Mouse (Mus musculus) mouse embryonic stem cell (cell line): ENCODE measurements around the gene Gm42688.

Experiments
- in situ Hi-C, 2 experiments: fragments of 300-500 bp; cut with MboI; formaldehyde crosslinking; loops; 1 replicate in 1 of 2; 3 replicates in 1 of 2; pipeline ENCODE4 v1.14.3; 2019 to 2020; ENCODE audit warnings: low sequenced_read_pairs in 2 of 2, low pct_unique_long_range_greater_than_20kb in 1 of 2, mixed read lengths in 1 of 2; ENCODE audit not compliant: unreplicated experiment in 1 of 2

Gm42688 gene

DNA sequence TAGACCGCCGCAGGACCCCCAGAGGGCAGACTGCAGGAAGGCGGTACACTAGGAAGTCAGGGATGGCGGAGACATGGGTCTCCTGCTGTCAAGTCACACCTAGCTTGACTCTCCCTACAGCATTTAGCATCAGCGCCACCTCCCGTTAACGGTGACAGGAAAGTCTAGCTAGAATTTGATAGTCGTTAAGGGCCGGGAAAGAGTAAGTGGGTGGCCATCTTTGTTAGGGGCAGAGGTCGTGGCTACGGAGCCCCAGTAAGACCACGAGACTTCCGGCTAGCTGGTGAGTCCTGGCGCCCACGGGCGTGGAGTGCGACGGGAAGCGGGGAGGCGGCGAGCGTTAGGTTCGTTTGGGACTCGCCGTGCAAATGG is at the start of gene Gm42688, which contains the start of gene Ccdc142:
TSS of gene Gm42688 (plus strand) at position 302 of the 372 bp plus-strand sequence.
TSS of gene Ccdc142 (plus strand) at position 286 of the 372 bp plus-strand sequence.
- in situ Hi-C loops, result loop anchor here in 1 of 2 experiments (5.0 kb wide), 1 partner anchor 94 kb away; no protein-coding TSS in a partner anchor

DNA sequence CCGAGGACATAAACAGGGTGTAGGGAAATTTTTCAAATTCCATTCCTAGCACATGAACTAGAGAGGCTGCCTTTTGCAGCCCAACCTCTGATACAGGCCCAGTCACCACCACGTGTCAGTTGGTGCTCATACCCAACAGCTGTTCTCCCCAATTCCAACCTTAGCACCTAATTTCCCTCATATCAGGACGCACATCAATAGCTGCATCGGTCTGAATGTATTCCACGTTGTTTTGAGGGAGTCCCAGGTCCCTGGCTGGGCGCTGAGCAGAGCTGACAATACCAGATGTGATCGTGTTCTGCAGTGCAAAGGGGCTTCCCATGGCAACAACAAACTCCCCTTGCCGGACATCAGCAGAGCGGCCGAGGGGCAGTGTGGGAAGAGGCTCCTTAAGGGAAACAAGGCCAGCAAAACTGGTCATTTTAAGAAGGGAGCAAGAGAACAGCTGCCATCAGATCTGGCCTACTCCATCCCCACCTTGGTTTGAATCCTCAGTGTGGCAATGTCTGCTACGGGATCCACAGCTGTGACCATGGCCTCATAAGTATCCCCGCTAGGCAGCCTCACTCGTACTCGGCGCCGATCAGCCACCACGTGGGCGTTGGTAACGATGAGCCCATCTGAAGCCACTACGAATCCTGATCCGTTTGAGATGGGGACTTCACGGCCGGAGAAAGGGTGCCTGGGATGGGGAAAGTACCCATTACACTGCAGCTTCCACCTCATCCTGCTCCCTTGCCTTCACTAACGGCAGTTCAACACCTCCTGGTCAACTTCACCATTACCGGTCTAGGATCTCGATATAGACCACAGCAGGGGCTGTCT is 48.1 kb upstream of the Gm42688 start:
- in situ Hi-C loops, result no loop called here

DNA sequence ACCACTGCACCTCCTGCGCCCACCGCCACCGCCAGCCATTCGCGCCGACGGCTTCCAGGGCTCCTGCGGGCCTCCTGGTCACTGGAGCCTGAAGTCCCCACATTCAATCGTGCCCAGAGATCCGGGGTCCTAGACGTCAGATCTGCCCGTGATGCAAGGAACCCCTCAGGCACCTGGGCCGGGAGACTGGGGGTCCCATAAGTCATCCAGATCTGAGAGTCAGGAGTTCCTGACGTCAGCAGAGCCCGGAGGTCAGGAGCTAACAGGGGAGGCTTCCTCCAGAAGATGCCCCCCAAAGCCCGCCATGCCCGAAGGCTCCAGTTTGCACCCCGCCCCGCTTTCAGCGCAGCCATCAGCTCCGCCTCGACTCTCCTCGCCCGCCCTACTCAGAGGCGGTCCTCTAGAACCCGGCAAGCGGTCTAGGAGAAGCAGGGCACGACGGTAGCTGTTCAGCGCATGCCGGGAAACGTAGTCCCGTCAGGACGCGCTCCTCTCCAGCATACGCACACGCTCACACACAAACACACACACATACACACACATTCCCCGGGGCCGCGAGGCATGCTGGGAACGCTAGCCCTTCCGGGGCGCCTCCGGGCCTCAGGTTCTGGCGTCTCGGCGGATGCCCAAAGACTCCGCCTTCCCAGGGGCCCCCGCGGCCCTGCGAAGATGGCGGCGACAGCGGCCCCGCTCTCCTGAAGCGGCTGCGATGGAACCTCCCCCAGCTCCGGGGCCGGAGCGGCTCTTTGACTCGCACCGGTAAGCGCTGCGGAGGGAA is 47.2 kb upstream of the Gm42688 start, which contains the start of gene Aup1:
TSS of gene Aup1 (plus strand) at position 448 of the 778 bp plus-strand sequence.
- in situ Hi-C loops, result no loop called here

DNA sequence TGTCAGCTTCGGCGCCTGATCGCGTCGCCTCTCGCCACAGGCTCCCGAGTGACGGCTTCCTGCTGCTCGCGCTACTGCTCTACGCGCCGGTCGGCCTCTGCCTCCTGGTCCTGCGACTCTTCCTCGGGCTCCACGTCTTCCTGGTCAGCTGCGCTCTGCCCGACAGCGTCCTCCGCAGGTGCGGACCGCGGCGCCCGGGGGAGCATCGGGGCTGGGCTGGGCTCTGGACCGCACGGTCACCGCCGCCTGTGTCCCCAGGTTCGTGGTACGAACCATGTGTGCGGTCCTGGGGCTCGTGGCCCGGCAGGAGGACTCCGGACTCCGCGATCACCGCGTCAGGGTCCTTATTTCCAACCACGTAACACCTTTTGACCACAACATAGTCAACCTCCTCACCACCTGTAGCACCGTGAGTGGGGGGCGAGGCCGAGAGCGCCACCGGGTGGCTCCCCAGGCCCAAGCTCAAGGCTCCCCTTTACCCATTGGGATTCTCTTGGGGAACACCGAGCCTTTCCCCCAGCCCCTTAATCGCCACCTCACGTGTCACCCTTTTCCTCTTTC is 46.5 kb upstream of the Gm42688 start, which contains the start of gene Htra2:
TSS of gene Htra2 (minus strand) at position 403 of the 561 bp plus-strand sequence.
- in situ Hi-C loops, result no loop called here

DNA sequence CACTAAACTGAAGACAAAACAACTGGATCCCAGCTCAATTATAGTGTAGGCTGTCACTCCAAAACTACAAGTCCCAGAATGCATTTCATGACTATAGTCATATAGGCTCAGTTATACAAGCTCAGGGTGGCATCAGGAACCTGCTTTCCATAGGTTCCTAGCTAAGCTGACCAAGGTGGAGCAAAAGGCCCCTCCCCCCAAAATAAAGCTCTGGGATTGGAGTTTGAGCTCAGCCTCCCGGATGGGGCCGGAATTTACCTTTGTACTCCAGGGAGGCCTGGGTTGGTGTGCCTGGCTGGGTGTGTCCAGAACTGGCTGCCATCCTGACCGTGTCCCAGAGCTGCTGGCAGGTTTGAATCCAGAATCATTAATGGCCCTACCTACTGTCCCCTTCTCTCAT is 43.6 kb upstream of the Gm42688 start, which contains the start of gene Dqx1:
TSS of gene Dqx1 (plus strand) at position 55 of the 400 bp plus-strand sequence.
- in situ Hi-C loops, result no loop called here

DNA sequence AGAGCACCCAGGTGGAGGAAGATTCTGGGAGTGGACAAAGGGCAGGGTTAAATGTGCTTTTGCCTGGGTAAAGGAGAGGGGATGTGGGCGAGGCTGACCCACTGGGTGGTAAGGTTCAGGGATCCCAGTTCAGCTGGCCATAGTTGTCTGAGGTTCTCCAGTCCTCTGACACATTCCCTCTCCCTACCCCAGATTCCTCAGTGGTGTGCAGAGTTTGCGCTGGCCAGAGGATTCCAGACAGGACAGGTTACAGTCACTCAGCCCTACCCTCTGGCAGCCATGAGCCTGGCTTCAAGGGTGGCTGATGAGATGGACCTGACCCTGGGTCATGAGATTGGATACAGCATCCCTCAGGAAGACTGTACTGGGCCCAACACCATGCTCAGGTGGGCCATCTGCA is 42.7 kb upstream of the Gm42688 start:
- in situ Hi-C loops, result no loop called here

DNA sequence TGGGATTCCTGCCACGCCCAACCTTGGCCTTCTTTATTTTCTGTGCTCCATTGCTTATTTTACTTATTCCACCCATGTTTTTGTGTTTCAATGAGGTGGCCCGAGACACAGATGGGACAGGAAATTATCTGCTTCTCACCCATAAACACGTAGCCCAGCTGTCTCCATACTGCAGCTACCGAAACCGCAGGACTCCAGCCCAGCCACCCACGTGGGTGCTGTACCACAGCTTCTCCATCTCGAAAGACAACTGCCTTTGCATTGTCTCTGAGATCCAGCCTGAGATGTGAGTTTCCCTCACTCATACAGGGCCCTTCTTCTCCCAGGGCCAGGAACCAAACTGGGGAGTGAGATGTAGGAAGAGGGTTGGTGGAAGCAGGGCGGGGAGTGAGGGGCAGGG is 35.4 kb upstream of the Gm42688 start:
- in situ Hi-C loops, result loop anchor here in 1 of 2 experiments (10.0 kb wide), 1 partner anchor 649 kb away; the partner anchor contains the start of gene Vax2

DNA sequence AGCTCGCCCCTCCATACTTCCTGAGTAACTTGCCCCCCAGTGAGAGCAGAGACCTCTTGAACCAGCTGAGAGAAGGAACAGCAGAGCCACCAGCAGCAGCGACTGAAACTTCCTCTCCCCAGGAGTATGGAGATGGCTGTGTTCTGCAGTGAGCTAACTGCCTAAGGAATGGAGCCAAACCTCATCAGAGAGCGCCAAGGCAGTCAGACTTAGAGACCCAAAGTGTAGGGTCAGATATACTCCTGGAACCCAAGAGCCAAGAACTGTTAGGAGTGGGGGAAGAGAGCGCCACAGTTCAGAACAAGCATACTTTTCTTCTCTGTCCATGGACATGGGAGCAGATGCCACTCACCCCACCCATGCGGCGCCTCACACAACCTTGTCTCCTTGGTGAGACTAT is 35.0 kb upstream of the Gm42688 start:
- in situ Hi-C loops, result loop anchor here in 1 of 2 experiments (10.0 kb wide), 1 partner anchor 648 kb away; the partner anchor contains the start of gene Vax2

DNA sequence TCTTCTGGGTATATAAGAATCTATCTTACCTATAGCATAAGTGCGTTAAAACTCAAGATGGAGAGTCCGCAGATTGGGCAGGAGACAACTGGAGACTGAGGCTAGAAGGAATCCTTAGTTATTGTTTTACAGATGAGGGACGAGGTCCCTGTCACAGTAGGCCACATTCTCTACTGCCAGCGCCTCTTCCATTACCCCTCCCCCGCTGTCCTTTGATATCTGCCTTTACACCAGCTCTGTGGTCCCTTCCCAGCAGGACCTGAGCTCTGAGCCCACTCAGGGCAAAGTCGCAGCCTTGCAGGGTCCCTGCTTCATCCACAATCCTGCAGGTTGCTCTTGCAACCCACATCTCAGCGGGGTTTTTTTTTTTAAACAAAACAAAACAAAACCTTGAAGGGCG is 33.2 kb upstream of the Gm42688 start:
- in situ Hi-C loops, result loop anchor here in 1 of 2 experiments (10.0 kb wide), 1 partner anchor 647 kb away; the partner anchor contains the start of gene Vax2

DNA sequence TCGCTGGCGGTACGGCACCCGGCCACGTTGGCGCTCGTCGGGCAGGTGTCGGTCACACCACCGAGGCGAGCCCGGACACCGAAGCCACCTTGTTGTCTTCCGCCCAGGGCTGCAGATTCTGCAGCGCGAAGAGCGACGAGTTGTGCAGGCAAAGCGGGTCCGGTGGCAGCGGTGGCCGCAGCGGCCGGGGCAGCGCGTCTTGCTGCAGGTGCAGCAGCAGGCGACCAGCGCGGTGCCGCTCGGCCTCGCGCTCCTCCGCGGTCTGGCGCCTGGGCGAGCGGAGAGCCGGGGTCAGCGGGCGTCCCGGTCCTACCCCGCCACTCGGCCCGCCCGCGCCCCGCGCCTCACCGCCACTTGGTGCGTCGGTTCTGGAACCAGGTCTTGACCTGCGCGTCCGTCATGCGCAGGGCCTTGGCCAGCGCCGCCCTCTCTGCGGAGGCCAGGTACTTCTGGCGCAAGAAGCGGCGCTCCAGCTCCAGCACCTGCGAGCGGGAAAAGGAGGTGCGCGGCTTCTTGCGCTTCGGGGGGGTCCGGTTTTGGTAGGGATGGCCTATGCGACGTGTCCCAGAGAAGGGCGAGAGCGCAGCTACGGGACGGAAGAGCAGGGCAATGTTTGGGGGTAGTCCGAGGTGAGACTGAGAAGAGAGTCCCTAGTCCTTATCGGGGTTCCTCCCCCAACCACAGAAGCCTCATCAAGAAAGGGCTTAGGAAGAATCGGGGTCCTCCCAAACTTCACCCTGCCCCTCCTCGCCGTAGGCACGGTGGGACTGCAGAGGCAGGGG is 32.5 kb upstream of the Gm42688 start:
- in situ Hi-C loops, result loop anchor here in 1 of 2 experiments (10.0 kb wide), 1 partner anchor 646 kb away; the partner anchor contains the start of gene Vax2

DNA sequence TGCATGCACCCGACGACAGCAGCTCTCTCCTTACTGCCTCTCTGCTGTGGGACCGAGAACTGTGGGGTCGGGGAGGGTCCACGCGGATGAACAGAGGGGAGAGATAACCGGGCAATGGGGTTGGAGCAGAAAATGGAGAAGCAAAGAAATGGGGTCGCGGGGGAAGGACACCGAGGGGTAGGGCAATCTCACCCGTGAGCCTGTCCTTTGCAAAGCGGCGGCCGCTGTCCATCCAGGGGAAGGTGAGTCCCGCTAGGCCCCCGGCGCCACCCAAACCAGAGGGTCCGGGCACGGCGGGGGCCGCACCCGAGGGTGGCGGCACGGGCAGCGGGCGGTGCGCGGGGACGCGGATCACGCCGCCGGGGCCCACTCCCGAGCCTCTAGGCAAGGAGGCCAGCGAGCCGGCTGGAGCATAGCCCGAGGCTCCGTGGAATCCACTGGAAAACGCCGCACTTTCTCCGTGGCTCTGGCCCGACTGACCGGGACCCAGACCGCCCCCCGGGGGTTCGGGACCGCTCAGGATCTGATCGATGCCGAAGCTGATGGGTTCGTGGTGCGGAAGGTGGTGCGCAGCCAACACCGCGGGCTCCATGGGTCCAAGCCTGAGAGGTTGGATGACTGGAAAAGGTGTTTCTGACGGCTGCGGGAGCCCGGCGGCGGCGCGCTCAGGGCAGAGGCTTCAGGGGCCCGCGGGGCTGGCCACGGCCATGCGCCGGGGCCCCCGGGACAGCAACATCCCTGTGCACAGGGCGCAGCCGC is 31.8 kb upstream of the Gm42688 start:
- in situ Hi-C loops, result loop anchor here in 1 of 2 experiments (10.0 kb wide), 1 partner anchor 645 kb away; the partner anchor contains the start of gene Vax2

DNA sequence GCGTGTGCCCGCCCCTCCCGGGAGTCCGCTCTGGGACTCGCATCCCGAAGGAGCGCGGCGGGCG is 31.3 kb upstream of the Gm42688 start, which contains the start of gene Tlx2:
TSS of gene Tlx2 (minus strand) at position 47 of the 64 bp plus-strand sequence.
- in situ Hi-C loops, result no loop called here

DNA sequence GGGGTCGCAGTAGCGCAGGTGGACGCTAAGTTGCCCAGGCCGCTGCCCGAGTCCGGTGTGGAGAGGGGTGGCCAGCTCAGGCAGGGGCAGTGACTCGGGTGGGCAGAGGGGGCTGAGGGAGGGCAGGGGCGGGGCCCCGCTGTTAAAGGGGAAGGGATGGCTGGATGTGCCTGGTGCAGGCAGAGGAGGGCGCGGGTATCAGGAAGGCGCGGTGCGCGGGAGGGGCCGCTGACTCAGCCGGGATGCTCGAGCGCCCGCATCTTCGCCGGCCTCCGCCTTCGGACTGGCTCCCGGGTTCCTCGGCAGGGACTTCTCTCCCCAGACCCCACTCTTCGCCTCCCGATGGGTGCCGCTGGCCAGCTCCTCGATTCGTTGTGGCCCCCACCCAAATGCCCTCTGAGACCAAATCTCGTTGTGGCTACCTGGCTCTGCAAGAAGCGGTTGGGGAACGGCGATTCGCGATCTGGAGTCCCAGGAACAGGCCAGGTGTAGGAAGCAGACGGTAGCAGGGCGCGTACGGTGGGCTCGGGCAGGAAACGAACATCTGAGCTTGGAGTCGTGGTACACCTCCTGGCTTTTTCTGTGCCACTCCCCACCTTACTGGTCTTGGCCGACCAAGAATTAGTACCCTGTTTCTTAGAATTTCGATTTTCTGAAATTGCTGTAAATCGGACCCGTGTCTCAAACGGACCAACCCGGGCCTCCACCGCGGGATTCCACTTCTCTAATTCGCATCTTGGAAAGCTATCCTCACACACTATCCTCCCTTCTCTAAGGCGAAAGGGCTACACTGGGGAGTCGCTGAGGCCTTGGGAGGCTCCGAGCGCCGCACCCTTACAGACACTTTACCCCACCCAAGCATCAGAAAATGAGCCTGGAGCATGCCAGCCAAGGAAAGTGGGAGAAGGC is 30.9 kb upstream of the Gm42688 start:
- in situ Hi-C loops, result no loop called here

DNA sequence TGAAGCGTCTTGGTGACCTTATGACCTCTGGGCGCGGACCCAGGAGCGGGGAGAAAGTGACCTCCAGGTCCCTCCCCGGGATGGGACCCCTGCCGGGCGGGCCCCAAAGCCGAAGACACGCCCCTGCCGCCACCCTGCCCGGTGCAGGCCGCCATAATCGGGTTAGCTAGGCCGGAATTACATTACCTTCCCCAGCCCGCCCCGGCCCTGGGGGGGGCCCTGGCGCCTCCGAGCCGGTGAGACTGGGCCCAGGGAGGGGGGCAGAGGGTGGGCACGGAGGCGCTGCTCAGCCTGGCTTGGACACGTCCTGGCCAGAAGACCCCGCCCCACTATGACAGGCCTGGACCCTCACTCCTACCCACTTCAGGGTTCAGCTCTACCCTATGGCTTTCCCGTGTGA is 30.2 kb upstream of the Gm42688 start:
- in situ Hi-C loops, result no loop called here

DNA sequence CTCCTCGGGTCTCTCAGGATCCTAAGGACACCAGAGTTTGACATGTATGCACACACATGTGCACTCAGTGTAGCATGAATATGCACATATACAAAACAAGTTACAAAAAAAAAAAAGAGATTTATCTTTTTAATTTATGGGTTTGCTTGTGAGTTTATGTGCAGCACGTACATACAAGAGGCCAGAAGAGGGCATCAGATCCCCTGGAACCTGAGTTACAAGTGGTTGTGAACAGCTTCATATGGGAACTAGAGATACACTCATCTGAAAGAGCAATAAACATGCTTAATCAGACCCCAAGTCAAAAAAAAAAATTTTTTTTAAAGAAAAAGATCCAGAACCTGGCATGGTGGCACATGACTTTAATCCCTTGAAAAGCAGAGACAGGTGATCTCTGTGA is 26.4 kb upstream of the Gm42688 start:
- in situ Hi-C loops, result no loop called here

DNA sequence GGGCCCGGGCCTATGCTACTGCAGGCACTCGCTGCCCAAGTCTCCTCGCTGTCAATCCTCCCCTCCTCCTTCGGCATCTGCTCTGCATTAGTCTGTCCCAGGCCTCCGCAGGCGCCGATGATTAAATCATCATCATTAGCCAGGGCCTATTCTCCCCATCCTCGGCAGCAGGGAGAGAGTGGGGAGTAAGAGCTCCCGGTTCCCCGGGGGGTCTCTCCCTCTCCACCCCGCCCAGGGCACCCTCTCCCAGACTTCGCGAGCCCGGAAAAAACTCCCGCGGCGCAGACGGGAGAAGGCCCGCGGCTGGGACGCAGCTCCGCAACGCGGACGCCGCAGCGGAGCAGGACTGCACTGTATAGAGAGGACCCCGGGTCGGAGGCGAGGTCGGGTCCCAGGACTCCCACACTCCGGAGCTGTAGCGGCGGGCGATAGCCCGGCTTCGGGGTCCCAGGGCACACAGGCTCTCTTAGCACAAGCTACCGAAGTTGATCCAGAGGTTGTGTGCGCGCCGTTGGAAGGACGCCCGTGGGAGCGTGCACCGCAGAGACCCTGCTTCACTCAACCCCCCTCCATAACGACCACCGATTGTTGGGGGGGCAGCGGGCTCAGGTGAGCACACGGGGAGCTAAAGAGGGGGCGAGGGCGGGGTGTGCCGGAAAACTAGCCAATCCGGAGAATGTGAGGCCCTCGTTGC is 23.6 kb upstream of the Gm42688 start, which contains the start of gene Pcgf1:
TSS of gene Pcgf1 (plus strand) at position 240 of the 694 bp plus-strand sequence.
- in situ Hi-C loops, result no loop called here
